Mouse (Mus musculus) neural tube, embryonic 10.5 days (tissue): ENCODE data around the gene 4931414P19Rik.
A peak's percentile ranks its signal among the peaks of the same experiment; 100 is the strongest.

Experiments used
- DNase-seq: peaks from one replicate; pipeline ENCODE4 v3.0.0-alpha.2; 2017; ENCODE audit warnings: low spot score; ENCODE audit errors: extremely low spot score

Gene 4931414P19Rik

DNA sequence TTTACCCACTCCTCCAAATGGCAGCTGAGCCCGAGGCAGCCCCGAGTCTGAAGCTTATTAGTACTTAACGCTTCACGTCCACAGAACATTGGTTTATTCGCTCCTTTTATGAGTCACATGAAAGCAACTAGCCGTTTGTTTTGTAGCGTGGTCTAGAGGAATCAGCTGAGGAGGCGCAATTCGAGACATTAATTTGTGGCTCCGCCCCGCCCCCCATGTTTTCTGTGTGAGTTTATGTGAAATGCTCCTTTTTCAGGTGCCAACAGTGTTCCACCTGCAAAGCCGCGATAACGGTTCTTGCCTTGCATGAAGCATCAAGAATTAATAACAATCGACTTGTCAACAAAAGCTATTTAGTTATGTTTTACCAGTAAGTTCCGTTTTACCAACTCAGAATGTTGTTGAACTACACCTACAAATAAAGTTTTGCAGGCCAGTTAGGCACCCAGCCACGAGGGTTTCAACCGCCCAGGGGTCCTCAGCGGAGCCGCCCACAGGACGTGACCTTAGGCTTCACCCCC, 52.3 kb downstream of the 4931414P19Rik start:
- DNase-seq, result peak; percentile 24

GRCm38 (mm10) chr14:54544703-54545102, 61.1 kb downstream of the 4931414P19Rik start:
- no peak for DNase-seq

- no peak for DNase-seq
These were observed 65.0 kb downstream of the 4931414P19Rik start for GRCm38 (mm10) chr14:54540771-54541170.

- DNase-seq, result no peak
These were observed 67.2 kb downstream of the 4931414P19Rik start for GRCm38 (mm10) chr14:54538580-54538979.
